ENCODE assay signal across 11 mouse cellular contexts in genomic region chr7:25154648-25155047, GRCm38 (mm10). TPM values are rescaled to one million over a fixed set of nuclear protein-coding genes. Genes with fewer than 3 reads are reported as not detected.
DNase-seq lines count a peak whose midpoint lies in the region; ATAC-seq and TF ChIP-seq lines count a peak whose summit lies in the region.
"Had no signal": no experiment of that assay in that cellular context is flagged by ENCODE, and none has a peak within 500 bp of the region (broad histone marks: within the 10 kb centered on the region; RNA-seq: fewer than 3 reads in every experiment).

No protein-coding gene starts in this region.

- DNase-seq in cerebellum, postnatal 10 days: peak; percentile 56 to 59
- no peak for DNase-seq in cerebellum, postnatal 25 days
- DNase-seq in MEL (ENCODE audit: low read depth, low spot score): peak; percentile 58
- no peak for DNase-seq in hindbrain, embryonic 14.5 days (ENCODE audit: low spot score)
- DNase-seq in midbrain, embryonic 14.5 days: no peak
- DNase-seq in frontal cortex, postnatal 14 days (ENCODE audit: low spot score in 2 of 2): no peak
- DNase-seq: gastrocnemius, postnatal 36 days; kidney, adult 2 months had no signal

- peaks cover 0 to 23% of the 10 kb centered on the region in 2 experiments; a peak in 3 of 4 replicates for H3K4me1 ChIP-seq in MEL (ENCODE audit: control insufficient read depth in 1 of 2, insufficient read depth in 2 of 2, low read length in 2 of 2)
- H3K4me1 ChIP-seq in hindbrain, embryonic 14.5 days (replicated peaks; ENCODE audit: control insufficient read depth, insufficient read depth, low read length): peaks cover 62% of the 10 kb centered on the region
- H3K4me1 ChIP-seq in midbrain, embryonic 14.5 days (ENCODE audit: control insufficient read depth, insufficient read depth, low read length): peaks cover 66% of the 10 kb centered on the region
- peaks cover 60% of the 10 kb centered on the region for H3K4me1 ChIP-seq in kidney, embryonic 15.5 days

- no peak for ATAC-seq in hindbrain, embryonic 14.5 days (ENCODE audit: low FRiP score)
- ATAC-seq in midbrain, embryonic 14.5 days (ENCODE audit: low FRiP score, low TSS enrichment): no peak
- no peak for ATAC-seq in granulocyte monocyte progenitor cell, adult 5-6 weeks (replicated peaks; ENCODE audit: poor library complexity, severe bottlenecking)
- no peak for ATAC-seq in kidney, embryonic 15.5 days (replicated peaks; ENCODE audit: low FRiP score)

- no peak for TF ChIP-seq CTCF in MEL (IDR thresholded peaks at IDR 0.05 in 2 of 3, conservative IDR thresholded peaks at IDR 0.05 in 1 of 3; ENCODE audit: control insufficient read depth in 1 of 3, insufficient read depth in 1 of 3, low read depth in 2 of 3, low read length in 3 of 3, poor library complexity in 1 of 3, severe bottlenecking in 1 of 3)

- TF ChIP-seq POLR2A in MEL (IDR thresholded peaks at IDR 0.05; ENCODE audit: control insufficient read depth in 1 of 2, insufficient read depth in 1 of 2, low read depth in 1 of 2, low read length in 2 of 2, poor library complexity in 1 of 2): no peak

- H3K27ac ChIP-seq in MEL (ENCODE audit: control insufficient read depth, low read depth, low read length): peak overlapping the region; percentile 88
- peak overlapping the region; percentile 88 for H3K27ac ChIP-seq in hindbrain, embryonic 14.5 days
- peak overlapping the region; percentile 94 for H3K27ac ChIP-seq in midbrain, embryonic 14.5 days (replicated peaks; ENCODE audit: low read depth, low read length)
- no peak overlapping the region for H3K27ac ChIP-seq in kidney, embryonic 15.5 days

- peak overlapping the region; percentile 59 to 76; a peak in 3 of 4 replicates for H3K4me3 ChIP-seq in MEL (ENCODE audit: control insufficient read depth in 1 of 2, insufficient read depth in 1 of 2, low read depth in 2 of 2, low read length in 2 of 2)
- no peak overlapping the region for H3K4me3 ChIP-seq in hindbrain, embryonic 14.5 days (replicated peaks; ENCODE audit: low read length)
- 0 out of 2 replicates have a peak overlapping the region, but pooled peaks have one; percentile 2 for H3K4me3 ChIP-seq in midbrain, embryonic 14.5 days (replicated peaks; ENCODE audit: low read depth, low read length)
- no peak overlapping the region for H3K4me3 ChIP-seq in kidney, embryonic 15.5 days (replicated peaks)
- H3K4me3 ChIP-seq: limb, embryonic 13.5 days had no signal

- H3K27me3 ChIP-seq in MEL (ENCODE audit: control insufficient read depth in 1 of 2, insufficient read depth in 2 of 2, low read length in 2 of 2): no peaks in the 10 kb centered on the region
- no peaks in the 10 kb centered on the region for H3K27me3 ChIP-seq in hindbrain, embryonic 14.5 days (ENCODE audit: control insufficient read depth, insufficient read depth, low read length)
- H3K27me3 ChIP-seq in midbrain, embryonic 14.5 days (ENCODE audit: control insufficient read depth, insufficient read depth, low read length): no peaks in the 10 kb centered on the region
- peaks cover 39% of the 10 kb centered on the region for H3K27me3 ChIP-seq in kidney, embryonic 15.5 days

- H3K9ac ChIP-seq in MEL (ENCODE audit: control insufficient read depth, low read depth, low read length, poor library complexity, severe bottlenecking): peak overlapping the region; percentile 72
- H3K9ac ChIP-seq in hindbrain, embryonic 14.5 days: peak overlapping the region; percentile 57; the same call in 1 of the 2 replicates
- peak overlapping the region; percentile 43; the same call in 1 of the 2 replicates for H3K9ac ChIP-seq in midbrain, embryonic 14.5 days (replicated peaks; ENCODE audit: low read length)
- no peak overlapping the region for H3K9ac ChIP-seq in kidney, embryonic 15.5 days
- H3K9ac ChIP-seq: limb, embryonic 13.5 days had no signal

- no peak for TF ChIP-seq RAD21 in MEL (IDR thresholded peaks at IDR 0.05; ENCODE audit: low read depth, low read length)

- H3K79me2 ChIP-seq in MEL (ENCODE audit: control insufficient read depth, insufficient read depth, low read length, poor library complexity): no peaks in the 10 kb centered on the region

- H3K36me3 ChIP-seq in MEL (ENCODE audit: control insufficient read depth in 1 of 2, insufficient read depth in 2 of 2, low read length in 2 of 2): peaks cover 0 to 16% of the 10 kb centered on the region in 2 experiments; a peak in 2 of 4 replicates
- H3K36me3 ChIP-seq in hindbrain, embryonic 14.5 days (replicated peaks; ENCODE audit: control insufficient read depth, insufficient read depth): no peaks in the 10 kb centered on the region
- H3K36me3 ChIP-seq in midbrain, embryonic 14.5 days (ENCODE audit: control insufficient read depth, insufficient read depth, low read length): no peaks in the 10 kb centered on the region; the same call in 1 of the 2 replicates
- no peaks in the 10 kb centered on the region for H3K36me3 ChIP-seq in kidney, embryonic 15.5 days
- H3K36me3 ChIP-seq: limb, embryonic 13.5 days had no signal

- no peak; a peak in 1 of 4 replicates for TF ChIP-seq EP300 in MEL (IDR thresholded peaks at IDR 0.05; ENCODE audit: low read depth in 1 of 2, low read length in 2 of 2)

- H3K9me3 ChIP-seq in MEL (replicated peaks; ENCODE audit: insufficient read depth, low read length): no peaks in the 10 kb centered on the region
- H3K9me3 ChIP-seq in hindbrain, embryonic 14.5 days (ENCODE audit: control insufficient read depth, low read length): no peaks in the 10 kb centered on the region
- H3K9me3 ChIP-seq in midbrain, embryonic 14.5 days (ENCODE audit: control insufficient read depth, low read length): no peaks in the 10 kb centered on the region
- H3K9me3 ChIP-seq in kidney, embryonic 15.5 days (replicated peaks): no peaks in the 10 kb centered on the region
- H3K9me3 ChIP-seq: limb, embryonic 13.5 days had no signal

- WGBS in hindbrain, embryonic 14.5 days: 49% methylated on average over 4 of the region's 4 CpGs
- WGBS in midbrain, embryonic 14.5 days: 67% methylated on average over 4 of the region's 4 CpGs
- 70% methylated on average over 4 of the region's 4 CpGs for WGBS in kidney, embryonic 15.5 days

- H3K4me2 ChIP-seq in hindbrain, embryonic 14.5 days (replicated peaks): peak overlapping the region; percentile 41
- peak overlapping the region; percentile 46 for H3K4me2 ChIP-seq in midbrain, embryonic 14.5 days (ENCODE audit: low read length)
- no peak overlapping the region for H3K4me2 ChIP-seq in kidney, embryonic 15.5 days

TF ChIP-seq in MEL, 35 proteins besides CTCF, POLR2A, EP300 and RAD21:
- no peak for TF ChIP-seq POLR2AphosphoS2 (IDR thresholded peaks at IDR 0.05; ENCODE audit: low read length)
- TF ChIP-seq MAZ (IDR thresholded peaks at IDR 0.05; ENCODE audit: low read depth, low read length): no peak
- TF ChIP-seq ZC3H11A (IDR thresholded peaks at IDR 0.05; ENCODE audit: low read depth, low read length): no peak

RNA-seq across cellular contexts. Expression of gene Pou2f2, which starts 24.9 kb away (rescaled TPM):
- 0.73 and 0.75 TPM in 2 replicates for total RNA-seq in MEL (2012; rRNA removed)
- polyA plus RNA-seq in MEL (2012; ENCODE audit: insufficient read depth in 1 of 2, insufficient read length in 2 of 2, low read depth in 1 of 2, low replicate concordance in 2 of 2, missing spikeins in 1 of 2): 1 to 10 TPM in 1 of 2 experiments, not detected in 1; 6.4 TPM
- 31.8 and 32.5 TPM in 2 replicates for polyA plus RNA-seq in hindbrain, embryonic 14.5 days (2014; fragmentation: Nextera tagmentation; extraction: Ambion mirVana)
- 40.6 and 46.7 TPM in 2 replicates for polyA plus RNA-seq in midbrain, embryonic 14.5 days (2014; fragmentation: Nextera tagmentation; extraction: Ambion mirVana)
- 18.4 and 26.6 TPM in 2 replicates for total RNA-seq in granulocyte monocyte progenitor cell, adult 5-6 weeks (2014; fragmentation: Nextera tagmentation)
- total RNA-seq in granulocyte monocyte progenitor cell, adult 5-6 weeks (2017): 5.0 and 5.1 TPM in 2 replicates
- 0.64 and 2.5 TPM in 2 replicates for polyA plus RNA-seq in kidney, embryonic 15.5 days (2015; fragmentation: Nextera tagmentation; extraction: Ambion mirVana)

Comparison
In these comparisons a context has a peak if more than half of its experiments do, and no peak if none do; other contexts are left out.
1. DNase-seq: peak in cerebellum, postnatal 10 days (2 of 2) and MEL (single experiment); none in cerebellum, postnatal 25 days (0 of 2), hindbrain, embryonic 14.5 days (single experiment), midbrain, embryonic 14.5 days (single experiment) and frontal cortex, postnatal 14 days (0 of 2).
2. H3K4me3 ChIP-seq: peak in MEL (2 of 2) and midbrain, embryonic 14.5 days (single experiment); none in hindbrain, embryonic 14.5 days (single experiment) and kidney, embryonic 15.5 days (single experiment).